Mouse (Mus musculus) midbrain, embryonic 16.5 days (tissue): ENCODE measurements at regions not wholly inside any gene's neighbourhood (a gene's known extent, or its start where the extent isn't known, plus 50 kb on each side); places are given as distances from the start of the nearest gene placed in this dataset.

Experiments used
- ATAC-seq: fragments of 200-750 bp; cut with Nextera tagmentation; 2 replicates; pipeline ENCODE4 v1.8.0; 2017; ENCODE audit warnings: moderate TSS enrichment
- H3K27ac ChIP-seq: fragments of 300-500 bp; sonication (generic); 2 replicates; pipeline ENCODE4 v1.5.1; 2014; ENCODE audit warnings: mild to moderate bottlenecking, low read length, mixed read lengths
- H3K27me3 ChIP-seq: fragments of 300-500 bp; sonication (generic); 2 replicates; pipeline ENCODE4 v1.6.1; 2014; ENCODE audit warnings: low read depth, low read length, mixed read lengths; ENCODE audit not compliant: control insufficient read depth, insufficient read depth
- H3K36me3 ChIP-seq: fragments of 300-500 bp; sonication (generic); 2 replicates; pipeline ENCODE4 v1.6.1; 2014; ENCODE audit warnings: mild to moderate bottlenecking, low read length, moderate library complexity, mixed read lengths; ENCODE audit not compliant: control insufficient read depth, insufficient read depth
- H3K4me1 ChIP-seq: fragments of 300-500 bp; sonication (generic); 2 replicates; pipeline ENCODE4 v1.6.1; 2014; ENCODE audit warnings: mild to moderate bottlenecking, low read length, mixed read lengths; ENCODE audit not compliant: control insufficient read depth, insufficient read depth
- H3K4me2 ChIP-seq: fragments of 300-500 bp; sonication (generic); 2 replicates; pipeline ENCODE4 v1.6.1; 2014; ENCODE audit warnings: mild to moderate bottlenecking, low read length, mixed read lengths
- H3K4me3 ChIP-seq: fragments of 300-500 bp; sonication (generic); 2 replicates; pipeline ENCODE4 v1.5.1; 2014; ENCODE audit warnings: low read depth, mild to moderate bottlenecking, low read length, moderate library complexity, mixed read lengths
- H3K9ac ChIP-seq: fragments of 300-500 bp; sonication (generic); 2 replicates; pipeline ENCODE4 v1.6.1; 2014; ENCODE audit warnings: low read depth, low read length, mixed read lengths
- H3K9me3 ChIP-seq: fragments of 300-500 bp; sonication (generic); replicated peaks from 2 replicates; pipeline ENCODE4 v1.6.1; 2014; ENCODE audit warnings: mild to moderate bottlenecking, low read length, mixed read lengths; ENCODE audit not compliant: control insufficient read depth, poor library complexity, severe bottlenecking
- WGBS: fragments of 180-500 bp; shearing (Covaris S2); extraction: QIAGEN DNeasy Blood & Tissue Kit; methylation state at CpG from one replicate; pipeline ENCODE4 v1.1.7; 2014; 5-methylcytosine and 5-hydroxymethylcytosine counted together

- no peaks in the 10 kb centered on the region for H3K27me3 ChIP-seq
- WGBS: 94% methylated on average over 2 of the region's 2 CpGs
- no peak overlapping the region for H3K4me3 ChIP-seq
- no peak overlapping the region for H3K27ac ChIP-seq
- no peaks in the 10 kb centered on the region for H3K9me3 ChIP-seq
- H3K4me1 ChIP-seq: no peaks in the 10 kb centered on the region
- ATAC-seq: no peak
- no peak overlapping the region for H3K4me2 ChIP-seq
- no peak overlapping the region for H3K9ac ChIP-seq
- H3K36me3 ChIP-seq: no peaks in the 10 kb centered on the region
Observed at GRCm38 (mm10) chr3:57228400-57228799, 73.4 kb downstream of the Tm4sf1 start.

GRCm38 (mm10) chr3:57223773-57224172 lies 78.0 kb downstream of the Tm4sf1 start:
- H3K9ac ChIP-seq: no peak overlapping the region
- H3K4me3 ChIP-seq: no peak overlapping the region
- H3K4me2 ChIP-seq: no peak overlapping the region
- no peaks in the 10 kb centered on the region for H3K27me3 ChIP-seq
- ATAC-seq: peak; percentile 82
- H3K4me1 ChIP-seq: no peaks in the 10 kb centered on the region
- 0 out of 2 replicates have a peak overlapping the region, but pooled peaks have one; percentile 38 for H3K27ac ChIP-seq
- no peaks in the 10 kb centered on the region for H3K9me3 ChIP-seq
- 38% methylated on average over 2 of the region's 2 CpGs for WGBS
- H3K36me3 ChIP-seq: no peaks in the 10 kb centered on the region

DNA sequence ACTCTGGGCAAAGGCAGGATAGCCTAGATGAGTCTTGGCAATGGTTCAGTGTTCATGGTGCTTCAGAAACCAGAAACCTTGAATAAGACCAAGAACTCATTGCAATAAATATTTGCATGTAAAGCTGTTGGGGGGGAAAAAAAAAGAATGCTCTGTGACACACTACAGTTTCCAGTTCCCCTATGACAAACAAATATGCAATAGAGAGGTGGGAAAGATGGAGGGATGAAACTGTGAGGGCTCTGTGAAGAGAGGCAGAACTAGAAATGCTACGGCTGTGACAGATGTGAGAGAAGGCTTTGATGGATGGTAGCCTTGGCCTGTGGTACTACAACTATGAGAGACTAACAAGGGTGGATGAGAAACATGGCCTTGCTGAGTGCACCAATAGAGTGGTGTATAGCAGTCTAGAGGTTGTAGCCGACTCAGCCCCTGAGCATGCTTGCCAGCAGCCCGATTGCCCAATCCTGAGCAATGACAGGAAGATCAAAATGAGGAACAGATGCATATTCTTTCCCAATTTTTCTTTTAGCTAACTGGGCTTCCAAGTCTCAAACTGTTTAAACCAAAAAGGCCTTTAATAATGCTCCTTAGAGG lies 79.4 kb downstream of the Tm4sf1 start:
- Histone ChIP-seq H3K9ac (no peak overlapping the region), H3K4me1 (no peaks in the 10 kb centered on the region), H3K9me3 (no peaks in the 10 kb centered on the region), H3K27me3 (no peaks in the 10 kb centered on the region), H3K36me3 (no peaks in the 10 kb centered on the region), H3K27ac (no peak overlapping the region), H3K4me2 (no peak overlapping the region), H3K4me3 (no peak overlapping the region)
- no peak for ATAC-seq
- WGBS: 88% methylated on average over 3 of the region's 3 CpGs

DNA sequence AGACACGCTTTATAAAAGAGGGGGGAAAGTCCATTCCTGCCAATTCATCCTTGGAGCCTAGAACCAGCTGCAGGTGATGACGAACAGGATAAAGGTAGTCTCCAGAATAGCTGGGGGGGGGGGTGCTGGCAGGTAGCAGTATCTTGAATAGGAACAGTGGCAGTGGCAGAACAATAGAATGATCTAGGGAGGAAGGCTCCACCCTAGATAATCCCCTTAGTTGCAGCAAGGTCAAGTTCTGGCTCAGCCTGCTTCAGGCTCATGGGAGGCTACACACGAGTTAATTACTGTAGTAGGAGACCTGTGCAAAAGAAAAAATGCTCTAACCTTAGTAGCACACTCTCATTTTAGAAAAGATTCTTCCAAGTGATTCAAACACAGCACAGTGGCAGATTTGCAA lies 83.4 kb downstream of the Tm4sf1 start:
- WGBS: 45% methylated on average over 3 of the region's 3 CpGs
- H3K27me3 ChIP-seq: no peaks in the 10 kb centered on the region
- no peak overlapping the region for H3K27ac ChIP-seq
- no peaks in the 10 kb centered on the region for H3K9me3 ChIP-seq
- H3K4me2 ChIP-seq: no peak overlapping the region
- H3K36me3 ChIP-seq: no peaks in the 10 kb centered on the region
- H3K4me3 ChIP-seq: no peak overlapping the region
- no peak overlapping the region for H3K9ac ChIP-seq
- no peaks in the 10 kb centered on the region for H3K4me1 ChIP-seq
- no peak for ATAC-seq

DNA sequence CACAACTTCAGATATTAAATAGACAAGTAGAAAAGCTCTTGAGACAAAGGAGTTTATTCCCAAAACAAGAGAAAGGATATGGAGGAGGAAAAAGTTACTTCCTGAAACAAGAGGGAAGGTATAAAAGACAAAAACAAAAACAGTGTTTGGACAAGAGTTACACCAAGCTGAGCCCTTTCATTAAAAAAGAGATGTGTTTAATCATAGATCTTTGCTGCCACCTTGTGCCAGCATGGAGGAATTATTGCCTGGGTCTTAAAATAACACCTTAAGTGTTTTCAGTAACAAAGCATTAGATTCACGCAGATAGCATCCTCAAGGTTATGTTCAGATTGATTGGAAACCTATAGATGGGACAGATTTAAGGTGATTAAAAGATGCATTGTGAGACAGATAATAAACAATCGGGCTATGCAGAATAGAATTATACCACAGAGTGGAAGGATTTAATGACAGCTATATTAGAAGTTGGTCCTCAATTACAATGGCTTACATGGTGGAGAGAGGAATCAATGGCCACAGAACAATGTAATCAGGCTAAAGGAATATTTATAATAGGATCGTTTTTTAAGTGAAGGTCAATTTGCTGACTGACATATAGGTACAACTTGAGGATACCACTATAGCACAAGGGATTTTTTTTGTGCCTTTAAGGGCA lies 97.6 kb downstream of the Tm4sf1 start:
- Histone ChIP-seq H3K27ac (no peak overlapping the region), H3K4me1 (no peaks in the 10 kb centered on the region; the same call in 1 of the 2 replicates), H3K36me3 (no peaks in the 10 kb centered on the region), H3K4me3 (no peak overlapping the region), H3K9ac (no peak overlapping the region), H3K4me2 (no peak overlapping the region), H3K9me3 (no peaks in the 10 kb centered on the region), H3K27me3 (no peaks in the 10 kb centered on the region)
- peak; percentile 76 for ATAC-seq
- 19% methylated on average over 3 of the region's 3 CpGs for WGBS

DNA sequence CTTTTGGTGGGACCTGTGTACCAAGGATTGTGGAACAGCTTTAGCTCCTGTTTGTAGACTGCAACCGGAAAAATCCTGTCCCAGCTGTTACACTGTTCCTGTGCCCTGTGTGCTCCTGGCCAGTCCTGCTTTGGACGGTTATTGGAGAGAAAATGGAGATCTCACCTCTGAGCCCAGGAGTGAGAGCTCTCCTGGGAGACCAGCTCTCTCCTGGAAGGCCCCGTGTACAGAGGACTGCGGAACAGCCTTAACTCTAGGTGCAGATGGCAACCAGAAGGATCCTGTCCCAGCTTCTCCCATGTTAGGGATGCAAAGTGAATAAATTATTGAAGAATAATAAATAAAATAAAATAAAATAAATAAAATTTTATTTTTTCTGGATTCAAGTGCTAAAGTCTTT lies 98.4 kb downstream of the Tm4sf1 start:
- 69% methylated on average over 4 of the region's 4 CpGs for WGBS
- peak; percentile 45; the same call in 1 of the 2 replicates for ATAC-seq
- H3K9ac ChIP-seq: no peak overlapping the region
- no peaks in the 10 kb centered on the region for H3K27me3 ChIP-seq
- H3K27ac ChIP-seq: no peak overlapping the region
- no peak overlapping the region for H3K4me2 ChIP-seq
- no peaks in the 10 kb centered on the region for H3K36me3 ChIP-seq
- no peak overlapping the region for H3K4me3 ChIP-seq
- no peaks in the 10 kb centered on the region; the same call in 1 of the 2 replicates for H3K4me1 ChIP-seq
- no peaks in the 10 kb centered on the region for H3K9me3 ChIP-seq

GRCm38 (mm10) chr3:57181587-57181986 lies 120.2 kb downstream of the Tm4sf1 start:
- H3K27ac ChIP-seq: no peak overlapping the region
- H3K36me3 ChIP-seq: no peaks in the 10 kb centered on the region
- 79% methylated on average over 4 of the region's 4 CpGs for WGBS
- ATAC-seq: no peak
- H3K4me2 ChIP-seq: no peak overlapping the region
- no peak overlapping the region for H3K9ac ChIP-seq
- H3K9me3 ChIP-seq: no peaks in the 10 kb centered on the region
- no peak overlapping the region for H3K4me3 ChIP-seq
- no peaks in the 10 kb centered on the region for H3K4me1 ChIP-seq
- H3K27me3 ChIP-seq: no peaks in the 10 kb centered on the region

DNA sequence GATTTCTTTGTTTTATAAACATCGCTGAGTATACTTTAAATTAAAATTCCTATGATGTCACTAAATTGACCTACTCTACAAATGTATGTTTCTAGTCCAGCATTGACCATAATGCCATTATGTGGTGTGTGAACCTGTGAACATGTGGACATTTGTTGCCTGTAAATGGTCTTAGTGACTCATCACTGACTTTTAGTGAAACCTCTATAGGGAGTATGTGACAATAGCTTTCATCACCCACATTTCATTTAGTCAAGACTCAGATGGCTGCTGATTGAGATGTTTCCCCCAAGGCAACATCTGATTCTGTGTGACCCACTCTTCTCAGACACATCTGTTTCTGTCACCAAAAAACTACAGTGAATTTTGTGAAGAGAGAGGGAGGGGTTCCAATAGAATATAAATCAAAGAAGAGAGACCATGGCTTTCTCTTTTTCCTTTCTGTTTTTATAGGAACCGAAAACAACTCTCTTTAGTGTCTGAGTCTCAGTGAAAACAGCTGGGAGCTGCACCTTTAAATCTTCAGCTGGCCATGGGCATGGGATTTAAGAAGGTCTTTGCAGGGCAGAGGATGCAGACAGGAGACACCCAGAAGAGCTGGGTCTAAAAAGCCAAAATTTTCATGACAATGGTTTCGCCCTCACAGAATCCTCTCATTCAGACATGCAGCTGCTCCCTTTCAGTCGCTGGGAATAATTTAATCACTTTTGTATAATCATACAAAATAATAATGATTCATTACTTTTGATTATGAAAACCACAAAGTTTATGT lies 148.4 kb downstream of the Tm4sf1 start:
- H3K36me3 ChIP-seq: no peaks in the 10 kb centered on the region
- no peak overlapping the region for H3K27ac ChIP-seq
- 36% methylated on average over 4 of the region's 4 CpGs for WGBS
- H3K9ac ChIP-seq: no peak overlapping the region
- no peak overlapping the region for H3K4me3 ChIP-seq
- no peaks in the 10 kb centered on the region for H3K4me1 ChIP-seq
- no peaks in the 10 kb centered on the region for H3K27me3 ChIP-seq
- ATAC-seq: no peak
- H3K4me2 ChIP-seq: no peak overlapping the region
- no peaks in the 10 kb centered on the region for H3K9me3 ChIP-seq

- no peak overlapping the region for H3K4me2 ChIP-seq
- H3K4me3 ChIP-seq: no peak overlapping the region
- ATAC-seq: no peak
- 83% methylated on average over 3 of the region's 3 CpGs for WGBS
- H3K9me3 ChIP-seq: no peaks in the 10 kb centered on the region
- no peaks in the 10 kb centered on the region for H3K27me3 ChIP-seq
- H3K27ac ChIP-seq: no peak overlapping the region
- H3K9ac ChIP-seq: no peak overlapping the region
- H3K36me3 ChIP-seq: no peaks in the 10 kb centered on the region
- H3K4me1 ChIP-seq: no peaks in the 10 kb centered on the region
Observed at GRCm38 (mm10) chr3:57149156-57149555, 152.6 kb downstream of the Tm4sf1 start.
